Mouse (Mus musculus) thymus, postnatal 0 days (tissue): ENCODE data around the gene Plekha6. TPM values are rescaled to one million over a fixed set of nuclear protein-coding genes. Genes with fewer than 3 reads are reported as not detected.

Experiments
- DNase-seq: peaks from one replicate; pipeline ENCODE4 v3.0.0-alpha.2; 2015; ENCODE audit warnings: low spot score
- polyA plus RNA-seq: library from polyadenylated mRNA; unstranded; fragments of >200 nt; fragmentation: Nextera tagmentation; extraction: Ambion mirVana; gene quantifications from 2 replicates; pipeline ENCODE4 v1.2.1, GENCODE M21; 2015

The Plekha6 gene
- polyA plus RNA-seq, 1 experiment from 2014 or later: 0.44 TPM

GRCm38 (mm10) chr1:133213901-133214300 lies 49.9 kb downstream of the Plekha6 start:
- no peak for DNase-seq

GRCm38 (mm10) chr1:133214672-133215359 lies 50.8 kb downstream of the Plekha6 start:
- no peak for DNase-seq

- no peak for DNase-seq
Observed at GRCm38 (mm10) chr1:133215360-133215700, 51.3 kb downstream of the Plekha6 start.

GRCm38 (mm10) chr1:133215753-133216152 lies 51.7 kb downstream of the Plekha6 start:
- DNase-seq: no peak

GRCm38 (mm10) chr1:133217031-133217430 lies 53.0 kb downstream of the Plekha6 start:
- no peak for DNase-seq

GRCm38 (mm10) chr1:133219106-133219505 lies 55.1 kb downstream of the Plekha6 start:
- DNase-seq: no peak

- no peak for DNase-seq
Observed at GRCm38 (mm10) chr1:133221459-133221858, 57.4 kb downstream of the Plekha6 start.

- DNase-seq: no peak
Observed at GRCm38 (mm10) chr1:133222445-133222995, 58.5 kb downstream of the Plekha6 start.

- no peak for DNase-seq
Observed at GRCm38 (mm10) chr1:133224674-133225073, 60.7 kb downstream of the Plekha6 start.

GRCm38 (mm10) chr1:133225137-133225536 lies 61.1 kb downstream of the Plekha6 start:
- DNase-seq: no peak

GRCm38 (mm10) chr1:133225561-133225960 lies 61.6 kb downstream of the Plekha6 start:
- no peak for DNase-seq

GRCm38 (mm10) chr1:133225963-133226660 lies 62.1 kb downstream of the Plekha6 start:
- peak; percentile 44 for DNase-seq

GRCm38 (mm10) chr1:133226928-133227327 lies 62.9 kb downstream of the Plekha6 start:
- DNase-seq: no peak

GRCm38 (mm10) chr1:133227378-133227777 lies 63.4 kb downstream of the Plekha6 start:
- no peak for DNase-seq

- no peak for DNase-seq
Observed at GRCm38 (mm10) chr1:133228809-133229487, 64.9 kb downstream of the Plekha6 start.

- DNase-seq: no peak
Observed at GRCm38 (mm10) chr1:133231523-133232193, 67.6 kb downstream of the Plekha6 start.

GRCm38 (mm10) chr1:133235909-133236308 lies 71.9 kb downstream of the Plekha6 start:
- DNase-seq: no peak

GRCm38 (mm10) chr1:133236693-133237440 lies 72.9 kb downstream of the Plekha6 start:
- DNase-seq: peak; percentile 40

GRCm38 (mm10) chr1:133237670-133238069 lies 73.7 kb downstream of the Plekha6 start:
- DNase-seq: peak; percentile 81

- DNase-seq: no peak
Observed at GRCm38 (mm10) chr1:133239121-133239812, 75.3 kb downstream of the Plekha6 start.
